Mouse (Mus musculus) midbrain, embryonic 15.5 days (tissue): Measurements from ENCODE around the gene Trip11. TPM values are rescaled to one million over a fixed set of nuclear protein-coding genes. Genes with fewer than 3 reads are reported as not detected.

Experiments
- ATAC-seq: fragments of 200-750 bp; cut with Nextera tagmentation; replicated peaks from 2 replicates; pipeline ENCODE4 v1.8.0; 2017; ENCODE audit warnings: moderate TSS enrichment
- H3K27ac ChIP-seq: fragments of 300-500 bp; sonication (generic); 2 replicates; pipeline ENCODE4 v1.5.1; 2015; ENCODE audit warnings: mild to moderate bottlenecking, inconsistent platforms
- H3K27me3 ChIP-seq: fragments of 300-500 bp; sonication (generic); replicated peaks from 2 replicates; pipeline ENCODE4 v1.6.1; 2015; ENCODE audit warnings: inconsistent platforms
- H3K36me3 ChIP-seq: fragments of 300-500 bp; sonication (generic); replicated peaks from 2 replicates; pipeline ENCODE4 v1.6.1; 2015; ENCODE audit warnings: inconsistent platforms
- H3K4me1 ChIP-seq: fragments of 300-500 bp; sonication (generic); 2 replicates; pipeline ENCODE4 v1.6.1; 2015; ENCODE audit warnings: inconsistent platforms
- H3K4me2 ChIP-seq: fragments of 300-500 bp; sonication (generic); 2 replicates; pipeline ENCODE4 v1.6.1; 2015; ENCODE audit warnings: inconsistent platforms, mild to moderate bottlenecking, moderate library complexity
- H3K4me3 ChIP-seq: fragments of 300-500 bp; sonication (generic); 2 replicates; pipeline ENCODE4 v1.5.1; 2015; ENCODE audit warnings: mild to moderate bottlenecking, inconsistent platforms
- H3K9ac ChIP-seq: fragments of 300-500 bp; sonication (generic); 2 replicates; pipeline ENCODE4 v1.6.1; 2015; ENCODE audit warnings: mild to moderate bottlenecking, inconsistent platforms
- H3K9me3 ChIP-seq: fragments of 300-500 bp; sonication (generic); 2 replicates; pipeline ENCODE4 v1.6.1; 2016; ENCODE audit warnings: inconsistent platforms
- WGBS: fragments of 180-500 bp; shearing (Covaris S2); methylation state at CpG from one replicate; pipeline ENCODE4 v1.1.7; 2015; ENCODE audit warnings: mixed read lengths; 5-methylcytosine and 5-hydroxymethylcytosine counted together
- polyA plus RNA-seq: library from polyadenylated mRNA; unstranded; fragments of >200 nt; fragmentation: Nextera tagmentation; extraction: Ambion mirVana; gene quantifications from 2 replicates; pipeline ENCODE4 v1.2.1, GENCODE M21; 2015

The Trip11 gene
- polyA plus RNA-seq, 1 experiment from 2014 or later: 26.5 TPM

- Histone ChIP-seq H3K27me3 (no peaks in the 10 kb centered on the region), H3K27ac (no peak overlapping the region), H3K9me3 (no peaks in the 10 kb centered on the region), H3K9ac (no peak overlapping the region), H3K4me1 (no peaks in the 10 kb centered on the region), H3K36me3 (no peaks in the 10 kb centered on the region), H3K4me3 (no peak overlapping the region), H3K4me2 (no peak overlapping the region)
- WGBS: 98% methylated on average over 3 of the region's 3 CpGs
- no peak for ATAC-seq
Measured at GRCm38 (mm10) chr12:101789767-101790166, 123.3 kb downstream of the Trip11 start.

GRCm38 (mm10) chr12:101789250-101789649 is 123.8 kb downstream of the Trip11 start:
- 78% methylated on average over 3 of the region's 3 CpGs for WGBS

More at GRCm38 (mm10) chr12:101789250-101789649, 123.8 kb downstream of the Trip11 start:
- Histone ChIP-seq H3K9me3 (no peaks in the 10 kb centered on the region), H3K27ac (no peak overlapping the region), H3K9ac (no peak overlapping the region), H3K4me1 (no peaks in the 10 kb centered on the region), H3K36me3 (no peaks in the 10 kb centered on the region), H3K4me3 (no peak overlapping the region), H3K27me3 (no peaks in the 10 kb centered on the region), H3K4me2 (no peak overlapping the region)
- ATAC-seq: no peak

Other genes starting within 250 kb of the Trip11 start
- gene Tc2n, start 194.7 kb downstream of the Trip11 start, polyA plus RNA-seq: 0.18 and 0.39 TPM in 2 replicates
- 10.1 and 11.6 TPM in 2 replicates for gene Fbln5, start 94.2 kb downstream of the Trip11 start, polyA plus RNA-seq
- gene Atxn3, start 45.0 kb upstream of the Trip11 start, polyA plus RNA-seq: 12.0 and 13.9 TPM in 2 replicates
- 28.5 and 28.8 TPM in 2 replicates for gene Cpsf2, start 62.7 kb upstream of the Trip11 start, polyA plus RNA-seq
- gene Slc24a4, start 215.5 kb upstream of the Trip11 start, polyA plus RNA-seq: 1.7 and 1.8 TPM in 2 replicates